Mouse (Mus musculus): ENCODE measurements around the gene Zkscan5. TPM values are rescaled to one million over a fixed set of nuclear protein-coding genes. Genes with fewer than 3 reads are reported as not detected.
"Not testable (repeated sequence)": the region's sequence is repeated elsewhere in the genome, so short reads cannot be mapped to it uniquely, and the experiment has no call there.

Gene Zkscan5
- total RNA-seq (2021), result 1 to 10 TPM; 9.4 to 9.5 TPM
- long read RNA-seq, experiment 1, partial matches to known transcripts, result 1 of 11 reads
- long read RNA-seq, experiment 1, other reads (novel, unspliced or antisense), result 5 of 11 reads
- long read RNA-seq, experiment 2, transcript Zkscan5-202 (6 exons, 3,794 nt), result major isoform, 6 of 8 reads
- long read RNA-seq, experiment 2, partial matches to known transcripts, result 1 of 8 reads
- long read RNA-seq, experiment 2, other reads (novel, unspliced or antisense), result 1 of 8 reads

DNA sequence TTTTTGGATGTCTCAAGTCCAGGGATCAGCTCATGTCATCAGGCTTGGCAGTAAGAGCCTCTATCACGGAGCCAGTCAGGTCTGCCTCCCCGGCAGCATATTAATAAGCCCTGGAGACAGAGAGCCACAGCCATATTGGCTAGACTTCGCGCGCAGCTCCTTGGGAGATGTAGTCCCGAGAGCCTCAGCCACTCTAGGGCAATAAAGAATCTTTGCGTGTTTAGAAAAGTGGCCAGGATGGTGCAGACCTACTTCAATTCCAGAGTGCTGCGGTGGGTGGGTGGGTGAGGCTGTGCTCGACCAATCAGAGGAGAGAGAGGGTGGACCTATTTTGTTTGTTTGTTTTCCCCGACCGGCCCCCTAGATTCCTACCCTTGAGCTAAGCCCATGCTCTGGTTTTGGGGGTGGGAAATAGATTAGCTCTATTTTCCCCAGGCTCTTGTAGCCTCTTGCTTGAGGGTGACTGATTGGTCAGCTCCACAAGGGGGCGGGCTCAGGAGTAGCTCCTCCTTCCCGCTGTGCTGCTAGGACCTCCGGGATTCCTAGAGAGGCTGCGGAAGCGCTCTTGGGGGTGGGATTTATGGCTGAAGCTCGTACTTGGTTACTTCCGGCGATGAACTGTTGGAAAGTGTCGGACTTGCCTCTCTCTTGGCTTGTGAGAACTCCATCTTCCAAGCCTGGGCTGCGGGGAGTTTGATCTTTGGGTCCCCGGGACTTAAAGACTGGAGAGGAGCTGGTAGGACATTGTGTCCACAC lies at the start of gene Zkscan5:
Zkscan5 (plus strand) TSS at position 627 of the 756 bp plus-strand sequence.
- peak; percentile 95 to 97 for DNase-seq (ENCODE audit: low spot score in 2 of 2)

DNA sequence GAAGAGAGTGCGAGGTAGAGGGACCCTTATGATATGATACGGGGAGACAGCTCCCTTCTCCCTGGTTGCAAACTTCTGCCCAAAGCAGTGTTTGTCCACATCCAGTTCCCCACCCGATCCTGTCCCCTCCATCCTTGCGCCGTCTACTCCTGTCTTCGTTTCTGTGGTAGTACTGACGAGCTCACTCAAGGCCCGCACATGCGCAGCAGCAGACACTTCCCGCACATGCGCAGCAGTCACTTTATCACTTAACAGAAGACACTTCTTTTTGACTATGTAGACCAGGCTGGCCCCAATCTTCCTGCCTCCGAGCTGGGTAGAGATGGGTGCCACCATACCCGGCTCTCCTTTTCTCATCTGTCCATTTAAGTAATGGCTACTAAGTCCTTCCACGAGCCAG lies 43.0 kb upstream of the Zkscan5 start:
- DNase-seq (ENCODE audit: low spot score in 2 of 2), result no peak

DNA sequence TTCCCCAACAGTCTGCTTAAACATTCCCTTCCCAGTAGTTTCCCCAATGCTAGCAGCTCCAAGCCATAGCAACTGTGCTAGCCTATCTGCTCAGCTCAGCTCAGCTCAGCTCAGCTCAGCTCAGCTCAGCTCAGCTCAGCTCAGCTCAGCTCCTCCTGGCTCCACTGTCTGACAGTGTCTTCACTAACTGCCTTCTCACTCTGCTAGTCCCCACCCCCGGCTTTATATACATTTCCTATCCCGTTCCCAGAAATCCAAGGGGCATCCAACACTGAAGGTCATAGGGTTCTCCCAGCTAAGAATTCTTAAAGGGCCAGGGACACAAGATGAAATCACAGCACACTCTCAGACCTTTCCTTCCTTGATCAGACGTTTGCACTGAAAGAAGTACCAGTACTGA lies 39.7 kb upstream of the Zkscan5 start:
- no peak for DNase-seq (ENCODE audit: low spot score in 2 of 2)

DNA sequence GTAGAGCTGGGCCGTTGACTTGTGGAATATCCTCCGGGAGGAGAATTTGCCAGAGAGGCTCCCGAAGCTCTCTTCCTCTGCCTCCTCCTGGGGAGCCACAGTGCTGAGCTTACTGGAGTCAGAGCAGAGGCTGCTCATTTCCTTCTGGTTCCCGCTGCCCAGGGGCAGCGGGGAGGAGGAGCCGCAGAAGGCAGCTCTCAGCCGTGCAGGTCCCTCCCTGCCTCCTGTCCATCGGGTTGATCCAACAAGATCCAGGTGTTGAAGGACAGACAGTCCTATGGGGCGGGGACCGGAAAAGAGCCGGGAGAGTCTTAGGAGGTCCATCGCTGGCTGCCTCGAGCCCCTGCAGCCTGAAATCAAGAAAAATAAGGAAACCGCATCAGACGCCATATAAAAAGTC lies 39.2 kb upstream of the Zkscan5 start:
- DNase-seq (ENCODE audit: low spot score in 2 of 2), result no peak

DNA sequence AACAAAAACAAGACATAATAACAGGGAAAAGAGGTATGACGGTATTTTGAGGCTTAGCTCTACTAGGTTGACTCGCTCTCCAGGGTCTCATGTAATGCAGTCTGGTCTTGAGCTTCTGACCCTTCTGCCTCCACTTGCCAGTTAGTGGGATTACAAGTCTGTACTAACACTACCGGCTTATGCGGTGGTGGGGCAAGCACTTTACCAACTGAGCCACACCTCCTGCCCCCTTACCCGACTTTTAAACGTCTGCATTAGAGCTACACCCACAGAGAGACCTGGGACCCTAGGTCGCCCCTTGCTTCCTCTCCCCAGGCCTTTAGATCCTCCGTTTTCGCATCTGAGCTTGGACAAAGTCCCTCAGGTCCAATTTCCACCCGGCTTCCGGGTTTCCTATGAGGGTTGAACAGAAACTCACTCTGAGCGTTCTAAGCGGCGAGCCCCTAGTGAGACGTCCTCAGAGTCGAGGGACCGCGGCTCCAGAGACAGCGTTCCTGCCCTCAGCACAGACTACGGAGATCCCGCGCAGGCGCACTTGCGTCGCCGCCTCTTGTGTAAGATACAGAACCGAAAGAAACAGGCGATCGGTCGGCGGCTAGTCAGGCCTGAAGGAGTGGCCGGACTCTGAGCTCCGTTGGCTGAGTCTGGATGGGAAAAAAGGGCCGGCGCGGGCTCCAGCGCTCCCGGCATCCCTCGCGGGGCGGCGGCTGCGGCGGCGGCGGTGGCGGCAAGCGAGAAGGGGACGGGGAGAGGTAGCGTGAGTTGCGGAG lies 37.6 kb upstream of the Zkscan5 start, which contains the start of the genes Ptcd1 and Cpsf4:
Ptcd1 (minus strand) TSS at position 573 of the 770 bp plus-strand sequence.
Cpsf4 (plus strand) TSS at position 678 of the 770 bp plus-strand sequence.
- DNase-seq (ENCODE audit: low spot score in 2 of 2), result peak; percentile 99

DNA sequence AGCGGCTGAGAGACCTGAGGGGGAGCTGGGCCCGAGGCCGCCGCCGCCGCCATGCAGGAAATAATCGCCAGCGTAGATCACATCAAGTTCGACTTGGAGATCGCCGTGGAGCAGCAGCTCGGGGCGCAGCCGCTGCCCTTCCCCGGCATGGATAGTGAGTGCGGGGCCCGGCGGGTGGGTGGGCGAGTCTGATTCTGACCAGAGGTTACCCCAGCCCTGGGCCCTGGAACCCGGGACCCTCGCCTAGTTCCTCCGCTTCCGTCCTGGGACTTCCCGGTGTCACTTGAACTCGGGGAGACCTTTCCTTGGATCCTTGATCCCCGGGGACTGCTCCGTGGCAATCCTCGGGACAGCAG lies 37.1 kb upstream of the Zkscan5 start:
- no peak for DNase-seq (ENCODE audit: low spot score in 2 of 2)

DNA sequence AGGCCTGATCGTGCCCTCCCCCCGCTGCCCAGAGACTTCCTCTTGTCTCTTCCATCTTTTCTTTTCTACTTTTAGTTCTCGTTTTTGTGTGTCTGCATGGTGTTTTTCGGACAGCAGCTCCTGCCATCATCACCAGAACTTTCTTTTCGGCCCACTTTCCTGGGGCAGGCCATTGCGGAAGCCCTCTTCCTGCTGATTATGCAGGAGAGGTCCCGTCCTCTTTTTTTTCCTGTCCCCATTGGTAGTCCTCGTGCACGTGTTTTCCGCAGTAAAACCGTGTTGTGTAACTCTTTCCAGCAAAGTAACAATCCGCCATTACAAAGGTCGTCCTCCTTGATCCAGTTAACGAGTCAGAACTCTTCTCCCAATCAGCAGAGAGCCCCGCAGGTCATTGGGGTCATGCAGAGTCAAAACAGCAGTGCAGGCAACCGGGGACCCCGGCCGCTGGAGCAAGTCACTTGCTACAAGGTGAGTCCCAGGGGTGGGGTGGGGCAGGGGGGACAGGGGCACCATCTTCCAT lies 25.8 kb upstream of the Zkscan5 start:
- DNase-seq (ENCODE audit: low spot score in 2 of 2), result no peak

DNA sequence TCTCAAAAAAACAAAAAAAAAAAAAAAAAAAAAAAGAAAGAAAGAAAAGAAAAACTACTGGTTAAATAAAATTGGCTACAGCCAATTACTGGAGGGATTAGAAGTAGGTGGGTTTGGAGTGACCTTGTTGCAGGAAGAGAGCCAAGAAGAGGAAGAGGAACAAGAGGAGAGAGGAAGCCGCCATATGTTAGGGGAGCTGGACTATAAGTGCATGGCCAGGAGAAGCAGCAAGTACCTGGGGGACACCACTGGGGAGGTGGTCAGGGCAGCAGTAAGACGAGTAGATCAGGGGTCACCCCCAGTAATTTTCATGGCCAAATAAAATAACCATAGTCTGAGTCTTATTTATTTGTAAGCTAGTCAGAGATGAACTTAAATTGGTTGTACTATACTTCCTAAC lies 19.1 kb upstream of the Zkscan5 start:
- no peak for DNase-seq (ENCODE audit: low spot score in 2 of 2)

DNA sequence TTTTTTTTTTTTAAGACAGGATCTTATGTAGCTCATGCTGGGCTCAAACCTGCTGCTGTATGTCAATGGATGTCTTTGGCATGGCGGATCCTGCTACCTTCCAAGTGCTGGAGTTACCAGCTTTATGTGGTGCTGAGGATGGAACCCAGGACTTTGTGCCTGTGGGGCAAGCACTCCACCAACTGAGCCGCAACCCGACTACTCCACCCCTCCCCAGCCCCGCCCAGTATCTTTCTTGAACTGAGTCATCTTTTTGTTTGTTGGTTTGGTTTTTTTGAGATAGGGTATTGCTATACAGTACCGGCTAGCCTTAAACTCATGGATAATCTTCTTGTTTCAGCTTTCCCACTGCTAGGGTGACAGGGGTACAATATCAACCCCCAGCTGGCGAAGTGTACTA lies 14.9 kb upstream of the Zkscan5 start:
- no peak for DNase-seq (ENCODE audit: low spot score in 2 of 2)

DNA sequence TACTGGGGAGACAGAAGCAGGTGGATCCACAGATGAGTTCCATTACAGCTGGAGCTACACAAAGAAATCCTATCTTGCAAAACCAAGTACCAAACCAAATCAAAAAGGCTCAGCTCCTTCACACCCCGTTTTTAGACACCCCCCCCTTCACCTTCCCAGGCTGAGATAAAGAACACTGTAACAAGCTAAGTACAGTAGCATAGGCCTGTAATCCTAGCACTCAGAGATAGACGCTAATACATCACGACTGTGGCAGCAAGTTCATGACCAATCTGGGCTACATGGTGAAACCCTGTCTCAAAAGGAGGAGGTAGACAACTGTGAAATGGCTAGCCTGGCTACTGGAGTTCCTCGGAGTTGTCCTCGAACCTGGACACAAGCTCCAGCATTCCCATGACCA lies 14.0 kb upstream of the Zkscan5 start:
- DNase-seq (ENCODE audit: low spot score in 2 of 2), result no peak

DNA sequence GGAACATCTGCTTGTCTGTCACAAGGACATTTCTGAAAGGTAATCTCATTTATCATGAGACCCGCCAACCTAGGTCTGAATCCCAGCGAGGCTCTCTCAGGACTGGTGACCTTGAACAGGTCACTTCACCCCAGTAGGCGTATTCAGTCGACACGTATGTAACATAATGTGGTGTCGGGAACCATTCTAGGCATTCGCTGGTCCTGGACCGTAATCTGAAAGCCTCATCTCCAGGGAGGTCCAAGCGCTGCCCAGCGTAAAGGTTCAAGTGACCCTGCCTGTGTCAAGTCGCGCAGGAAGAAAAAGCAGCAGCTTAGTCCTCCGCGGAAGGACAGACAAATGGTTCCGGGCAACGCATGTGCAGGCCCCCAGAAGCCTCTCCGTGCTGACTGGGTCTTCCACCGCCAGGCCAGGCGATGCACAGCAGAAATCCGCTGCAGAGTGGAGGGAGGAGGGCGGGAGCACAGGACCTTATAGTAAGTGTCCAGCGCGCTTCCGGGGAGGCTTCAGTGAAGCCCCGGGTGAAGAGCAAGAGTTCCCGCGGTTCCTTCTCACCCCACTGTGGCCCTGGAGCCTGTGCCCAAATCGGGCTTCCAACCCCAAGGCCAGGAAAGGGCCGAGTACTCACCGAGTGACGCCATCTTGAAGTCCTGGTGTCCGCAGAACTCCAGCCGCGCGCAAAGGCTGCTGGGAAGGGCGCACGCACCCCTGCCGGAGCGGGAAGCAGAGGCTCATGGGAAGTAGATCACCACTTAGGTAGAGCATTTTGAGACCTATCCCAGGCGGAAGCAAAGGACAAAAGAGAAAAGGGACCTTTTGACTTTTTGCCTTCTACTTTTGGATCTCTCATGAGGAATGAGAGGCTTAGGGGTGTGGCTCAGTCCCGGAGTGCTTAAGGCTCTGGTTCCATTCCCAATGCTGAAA lies 13.2 kb upstream of the Zkscan5 start:
- DNase-seq (ENCODE audit: low spot score in 2 of 2), result peak; percentile 94

DNA sequence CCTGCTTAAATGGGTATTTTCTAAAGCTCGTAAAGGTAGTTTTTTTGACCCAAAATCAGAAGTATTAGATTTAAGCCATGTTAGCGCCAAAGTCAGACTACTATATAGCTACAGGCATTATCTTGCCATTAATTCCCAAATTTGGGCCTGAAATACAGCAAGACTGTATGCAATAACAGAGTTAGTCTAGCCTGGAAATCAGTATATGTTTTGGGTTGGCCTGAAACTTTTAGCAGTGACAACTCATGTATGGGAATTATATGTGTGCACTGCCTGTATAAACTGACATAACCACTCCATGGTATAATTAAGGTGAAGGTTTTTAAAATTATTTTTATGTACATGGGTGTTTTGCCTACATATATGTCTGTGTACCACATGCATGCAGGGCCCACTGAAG lies 12.4 kb upstream of the Zkscan5 start, which contains the start of gene Atp5j2:
Atp5j2 (minus strand) TSS at position 101 of the 400 bp plus-strand sequence.
- DNase-seq (ENCODE audit: low spot score in 2 of 2), result no peak

DNA sequence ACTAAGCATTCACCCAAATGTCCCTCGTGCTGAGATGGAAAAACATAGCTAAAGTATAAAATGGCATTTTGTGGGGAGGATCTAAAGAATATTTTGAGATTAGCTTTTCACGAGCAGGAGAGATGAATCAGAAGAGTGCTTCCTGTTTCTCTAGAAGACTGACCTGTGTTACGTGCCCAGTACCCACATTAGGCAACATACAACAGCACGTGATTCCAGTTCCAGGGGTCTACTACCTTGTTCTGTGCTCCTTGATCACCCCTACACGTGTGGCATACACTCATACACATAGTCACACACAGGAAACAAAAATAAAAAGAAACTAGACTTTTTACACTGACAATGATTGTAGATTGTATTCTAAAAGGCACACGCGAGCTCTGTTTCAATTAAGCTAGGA lies 4.0 kb upstream of the Zkscan5 start:
- no peak for DNase-seq (ENCODE audit: low spot score in 2 of 2)

DNA sequence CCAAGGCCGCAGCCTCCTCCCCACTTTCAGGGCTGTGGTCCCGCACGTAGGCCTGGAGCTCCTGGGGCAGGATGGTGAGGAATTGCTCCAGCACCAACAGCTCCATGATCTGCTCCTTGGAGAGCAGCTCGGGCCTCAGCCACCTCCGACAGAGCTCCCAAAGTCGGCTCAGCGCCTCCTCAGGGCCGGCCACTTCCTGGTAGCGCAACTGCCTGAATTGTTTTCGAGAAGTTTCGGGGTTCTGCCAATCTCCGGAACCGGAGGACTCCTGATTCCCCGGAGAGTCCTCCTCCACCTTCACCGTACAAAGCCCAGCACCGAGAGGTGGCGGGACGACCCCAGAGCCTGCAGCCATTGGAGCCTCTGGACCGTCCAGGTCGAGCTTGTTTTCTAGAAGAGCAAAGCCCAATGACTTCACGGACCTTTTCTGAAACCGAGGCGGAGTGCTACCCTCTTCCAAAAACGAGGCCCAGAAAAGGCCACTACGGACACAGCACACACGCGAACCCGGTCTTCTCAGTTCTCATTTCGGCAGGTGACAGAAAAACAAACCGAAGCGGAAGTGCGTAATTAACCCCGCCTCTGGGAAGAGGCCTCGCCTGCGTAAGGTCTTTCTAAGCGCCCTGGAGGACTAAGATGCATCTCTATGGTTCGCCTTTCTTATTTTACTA lies 2.9 kb upstream of the Zkscan5 start, which contains the start of gene Zkscan14:
Zkscan14 (minus strand) TSS at position 548 of the 671 bp plus-strand sequence.
- peak; percentile 74 to 79 for DNase-seq (ENCODE audit: low spot score in 2 of 2)

DNA sequence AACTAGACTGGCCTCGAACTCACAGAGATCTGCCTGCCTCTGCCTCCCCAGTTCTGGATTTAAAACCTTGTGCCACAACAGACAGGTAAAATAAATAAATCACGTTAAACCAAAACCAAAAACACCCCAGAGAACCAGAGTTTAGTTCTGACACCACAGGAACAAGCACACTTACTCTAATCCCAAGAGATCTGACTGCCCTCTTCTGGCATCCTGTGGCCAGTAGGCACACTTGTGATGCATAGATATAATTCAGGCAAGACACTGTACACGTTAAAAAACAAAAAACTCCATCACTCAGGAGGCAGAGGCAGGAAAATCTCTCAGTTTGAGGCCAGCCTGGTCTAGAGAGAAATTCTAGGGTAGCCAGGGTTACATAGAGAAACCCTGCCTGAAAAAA lies 1.9 kb upstream of the Zkscan5 start:
- DNase-seq (ENCODE audit: low spot score in 2 of 2), result no peak

DNA sequence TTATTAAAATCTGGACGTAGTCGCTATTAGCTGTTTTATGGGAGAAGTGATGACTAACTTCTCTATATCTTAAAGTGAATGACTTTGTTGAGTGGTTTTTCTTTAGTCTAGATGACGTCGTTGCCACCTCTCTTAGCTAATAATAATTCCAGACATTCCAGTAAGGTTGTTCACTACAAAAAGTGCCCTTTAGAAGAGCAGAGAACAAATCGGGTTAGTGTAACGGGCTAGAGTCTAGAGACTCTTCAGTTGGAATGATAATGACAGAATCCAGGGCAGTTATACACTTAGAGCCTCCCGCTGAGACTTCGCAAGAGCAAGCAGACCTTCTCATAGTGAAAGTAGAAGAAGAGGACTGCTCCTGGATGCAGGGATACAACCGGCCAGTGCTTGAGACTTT lies 679 bp downstream of the Zkscan5 start:
- no peak for DNase-seq (ENCODE audit: low spot score in 2 of 2)

DNA sequence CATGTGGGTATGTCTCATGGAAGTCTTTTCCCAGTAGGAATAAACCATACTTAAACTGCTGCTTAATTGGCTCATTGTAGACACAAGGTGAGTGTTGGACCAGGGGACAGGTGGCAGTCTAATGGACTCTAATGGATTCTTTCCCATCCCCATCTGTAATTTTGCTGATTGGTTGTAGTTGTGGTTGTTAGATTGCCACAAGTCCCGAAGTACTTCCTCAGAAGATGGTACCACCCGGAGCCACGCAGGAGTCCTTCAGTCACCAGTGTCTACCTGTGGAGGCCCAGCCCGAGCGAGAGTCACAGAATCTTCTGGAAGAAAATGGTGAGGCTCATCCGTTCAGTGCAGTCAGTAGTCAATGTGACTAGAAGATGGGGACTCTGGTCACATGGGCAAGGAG lies 3.0 kb downstream of the Zkscan5 start:
- DNase-seq (ENCODE audit: low spot score in 2 of 2), result no peak

DNA sequence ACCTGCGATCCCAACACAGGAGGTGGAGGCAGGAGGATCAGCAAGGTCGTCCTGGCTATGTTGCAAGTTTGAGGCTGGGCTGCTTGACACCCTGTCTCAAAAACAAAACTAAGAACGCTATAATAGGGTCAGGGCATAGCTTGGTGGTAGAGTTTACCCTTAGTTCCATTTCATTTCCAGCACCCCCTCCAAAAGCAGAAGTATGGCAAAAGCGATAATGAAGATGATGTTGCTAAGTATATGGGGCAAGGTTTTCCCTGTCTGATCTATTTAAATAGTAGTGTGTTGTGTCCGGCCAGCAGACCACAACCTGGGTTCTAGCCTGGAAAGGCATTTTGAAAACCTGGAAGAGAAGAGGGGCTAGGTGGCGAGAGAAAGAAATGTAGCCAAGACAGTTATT lies 3.6 kb downstream of the Zkscan5 start:
- DNase-seq (ENCODE audit: low spot score in 2 of 2), result no peak

DNA sequence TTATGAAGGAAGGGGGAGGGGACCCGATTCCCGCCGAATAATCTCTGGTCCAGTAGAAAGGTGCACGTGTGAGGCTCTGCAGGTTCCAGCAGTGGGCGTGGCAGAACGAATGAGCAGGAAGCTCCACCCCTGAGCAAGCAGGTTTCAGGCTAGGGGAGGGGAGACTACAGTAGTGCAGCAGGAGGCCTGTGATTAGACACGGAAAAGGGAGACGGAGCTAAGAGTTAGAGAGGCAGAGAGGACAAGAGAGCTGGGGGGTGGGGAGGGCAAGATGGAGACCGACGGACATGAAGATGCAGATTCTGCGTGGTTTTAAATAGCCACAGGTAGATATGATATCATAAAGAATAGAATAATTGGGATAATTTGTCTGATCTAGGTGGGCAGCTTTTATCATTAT lies 4.0 kb downstream of the Zkscan5 start:
- not testable (repeated sequence) for DNase-seq (ENCODE audit: low spot score in 2 of 2)

DNA sequence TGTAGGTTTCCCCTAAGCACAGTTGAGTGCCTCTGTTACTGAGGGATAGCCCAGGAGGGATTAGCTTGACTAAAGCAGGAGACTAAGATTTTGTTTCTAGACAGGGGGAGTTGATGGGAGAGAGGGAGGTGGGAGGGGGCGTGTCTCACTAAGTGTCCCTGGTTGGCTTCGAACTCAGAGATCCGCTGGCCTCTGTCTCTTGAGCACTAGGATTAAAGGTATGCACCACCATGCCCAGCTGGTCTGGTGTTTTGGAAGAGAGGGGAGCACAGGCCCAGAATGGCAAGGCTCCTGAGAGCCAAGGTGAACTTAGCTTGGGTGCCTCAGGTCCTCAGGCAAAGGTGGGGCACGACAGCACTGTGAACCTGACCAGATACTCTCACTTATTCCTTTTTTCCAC lies 7.0 kb downstream of the Zkscan5 start:
- DNase-seq (ENCODE audit: low spot score in 2 of 2), result no peak
